Mouse (Mus musculus): Measurements from ENCODE around the gene Gria2.

DNA sequence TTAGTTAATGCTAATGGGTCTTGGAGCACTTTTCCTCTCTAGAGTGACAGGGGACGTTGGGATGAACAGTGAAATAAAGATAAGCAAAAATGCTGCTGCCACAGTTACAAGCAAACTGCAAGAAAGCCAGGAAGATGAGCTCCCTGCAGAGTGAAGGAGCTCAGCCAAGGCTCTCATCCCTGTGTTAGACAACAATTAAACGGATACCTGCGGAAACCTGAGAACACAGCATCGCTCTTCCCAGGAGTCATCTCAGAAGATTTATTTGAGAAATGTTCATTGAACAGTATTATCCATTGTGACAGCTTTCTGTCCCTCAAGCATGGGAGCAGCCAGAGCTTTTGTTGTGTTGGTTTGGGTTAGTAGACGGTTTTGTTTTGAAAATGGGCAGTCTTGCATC lies 137.5 kb downstream of the Gria2 start:
- TF ChIP-seq POLR2A (IDR thresholded peaks at IDR 0.05; ENCODE audit: borderline replicate concordance, extremely low read depth, low read depth, low read length) (no peak), CTCF (IDR thresholded peaks at IDR 0.05; ENCODE audit: insufficient read depth, low read length) (no peak)

Measured in lung, adult 2 months (tissue).